Mouse (Mus musculus) kidney, adult 2 months (tissue): Measurements from ENCODE around the gene Foxn3. TPM values are rescaled to one million over a fixed set of nuclear protein-coding genes. Genes with fewer than 3 reads are reported as not detected.

Experiments
- DNase-seq: peaks from one replicate; pipeline ENCODE4 v3.0.0; 2021
- H3K27ac ChIP-seq: fragments of 200-500 bp; 2 replicates; pipeline ENCODE4 v1.5.1; 2012; ENCODE audit warnings: low read depth, low read length, control low read depth, inconsistent platforms; ENCODE audit not compliant: insufficient read depth
- H3K27me3 ChIP-seq: fragments of 200-500 bp; replicated peaks from 2 replicates; pipeline ENCODE4 v1.6.1; 2012; ENCODE audit warnings: mild to moderate bottlenecking, moderate library complexity, low read length, inconsistent platforms; ENCODE audit not compliant: control insufficient read depth, insufficient read depth
- H3K36me3 ChIP-seq: fragments of 200-500 bp; 2 replicates; pipeline ENCODE4 v1.6.1; 2012; ENCODE audit warnings: mild to moderate bottlenecking, moderate library complexity, low read length, inconsistent platforms; ENCODE audit not compliant: control insufficient read depth, insufficient read depth
- H3K4me1 ChIP-seq: fragments of 200-500 bp; 2 replicates; pipeline ENCODE4 v1.6.1; 2011; ENCODE audit warnings: low read length; ENCODE audit not compliant: control insufficient read depth, insufficient read depth
- H3K4me3 ChIP-seq: fragments of 200-500 bp; 2 replicates; pipeline ENCODE4 v1.5.1; 2011; ENCODE audit warnings: mild to moderate bottlenecking, low read depth, low read length, control low read depth; ENCODE audit not compliant: insufficient read depth
- CTCF ChIP-seq: fragments of 200-500 bp; conservative IDR thresholded peaks from 2 replicates; pipeline ENCODE4 v1.5.1; 2011; ENCODE audit warnings: low read depth, mild to moderate bottlenecking, control low read depth, low read length, moderate library complexity, mixed read lengths; ENCODE audit not compliant: insufficient read depth, insufficient read length
- POLR2A ChIP-seq: fragments of 200-500 bp; IDR thresholded peaks from one replicate; pipeline ENCODE4 v1.6.1; 2011; ENCODE audit warnings: low read depth, low read length, control low read depth
- WGBS: fragments of 180-500 bp; shearing (Covaris S2); methylation state at CpG from one replicate; pipeline ENCODE4 v1.1.7; 2018; 5-methylcytosine and 5-hydroxymethylcytosine counted together
- polyA plus RNA-seq: library from polyadenylated mRNA; depleted of rRNA; stranded (reverse); fragments of >200 nt; gene quantifications from 2 replicates; pipeline ENCODE4 v1.2.3, GENCODE M21; 2012

Gene Foxn3
- polyA plus RNA-seq, 1 experiment: 28.0 TPM

DNA sequence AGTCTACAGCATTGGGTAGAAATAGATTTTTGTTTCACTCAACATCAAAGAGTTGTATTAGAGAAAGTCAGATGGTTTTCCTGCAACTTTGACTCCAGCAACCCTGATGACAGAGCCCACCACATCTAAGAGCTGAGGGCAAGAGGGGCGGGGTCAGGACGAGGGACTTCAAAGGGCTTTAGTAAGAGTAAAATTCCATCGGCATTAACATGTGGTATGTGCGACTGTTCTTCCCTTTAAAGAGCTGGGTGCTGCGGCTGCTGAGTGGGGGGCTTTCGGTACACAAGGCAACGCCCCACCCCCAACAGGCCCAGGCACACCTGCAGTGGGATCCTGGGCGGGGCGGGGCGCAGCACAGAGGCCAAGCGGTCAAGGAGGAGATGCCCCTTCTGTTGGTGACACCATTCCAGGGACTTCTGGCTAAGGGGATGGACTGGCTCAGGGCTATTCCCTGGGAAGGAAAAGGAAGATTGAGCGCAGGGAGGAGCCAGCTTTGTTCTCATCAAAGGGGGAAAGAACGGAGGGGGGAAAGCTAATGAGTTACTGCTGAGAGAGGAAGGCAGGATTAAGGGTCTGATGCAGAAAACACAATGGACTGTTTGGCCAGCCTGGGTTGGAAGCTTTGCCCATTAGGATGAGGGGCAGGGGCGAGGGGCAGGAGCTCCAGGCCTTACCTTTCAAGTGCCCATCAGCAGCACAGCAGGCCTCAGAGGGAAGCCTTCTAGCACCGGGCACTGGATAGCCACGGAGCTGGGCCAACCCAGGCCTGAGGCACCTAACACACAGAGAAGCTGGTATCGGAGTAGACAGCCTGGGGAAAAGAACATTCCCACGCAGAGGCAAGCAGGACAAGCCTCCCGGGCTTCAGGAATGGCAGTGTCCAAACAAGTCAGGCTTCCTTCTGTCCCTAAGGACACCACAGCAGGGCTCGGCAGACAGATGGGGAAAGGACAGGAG, 233.8 kb downstream of the Foxn3 start:
- Histone ChIP-seq H3K27ac (no peak overlapping the region), H3K4me3 (no peak overlapping the region), H3K36me3 (no peaks in the 10 kb centered on the region), H3K4me1 (no peaks in the 10 kb centered on the region), H3K27me3 (no peaks in the 10 kb centered on the region)
- DNase-seq: no peak
- WGBS: 62% methylated on average over 20 of the region's 20 CpGs
- no peak for TF ChIP-seq POLR2A
- no peak for TF ChIP-seq CTCF

DNA sequence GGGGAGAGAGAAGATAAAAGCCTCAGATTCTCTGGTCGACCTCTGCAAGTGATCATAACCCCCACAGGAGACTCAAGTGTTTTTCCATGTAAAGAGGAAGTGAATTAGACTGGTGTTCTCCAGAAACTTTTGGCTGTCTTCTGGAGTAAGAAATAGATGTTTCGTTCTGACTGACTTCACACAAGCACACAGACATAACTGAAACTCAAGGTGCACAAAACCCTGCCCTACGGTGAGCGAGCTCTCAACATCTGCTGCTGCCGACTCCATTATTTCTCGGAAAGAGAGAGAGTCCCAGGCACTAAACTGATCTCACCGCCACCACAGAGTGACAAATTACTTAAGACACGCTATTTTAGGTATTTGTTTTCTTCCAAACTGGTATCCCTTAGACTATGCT, 237.2 kb downstream of the Foxn3 start:
- Histone ChIP-seq H3K4me3 (no peak overlapping the region), H3K36me3 (no peaks in the 10 kb centered on the region), H3K27ac (no peak overlapping the region), H3K27me3 (no peaks in the 10 kb centered on the region), H3K4me1 (no peaks in the 10 kb centered on the region)
- no peak for TF ChIP-seq CTCF
- no peak for TF ChIP-seq POLR2A
- 46% methylated on average over 8 of the region's 8 CpGs for WGBS
- no peak for DNase-seq

DNA sequence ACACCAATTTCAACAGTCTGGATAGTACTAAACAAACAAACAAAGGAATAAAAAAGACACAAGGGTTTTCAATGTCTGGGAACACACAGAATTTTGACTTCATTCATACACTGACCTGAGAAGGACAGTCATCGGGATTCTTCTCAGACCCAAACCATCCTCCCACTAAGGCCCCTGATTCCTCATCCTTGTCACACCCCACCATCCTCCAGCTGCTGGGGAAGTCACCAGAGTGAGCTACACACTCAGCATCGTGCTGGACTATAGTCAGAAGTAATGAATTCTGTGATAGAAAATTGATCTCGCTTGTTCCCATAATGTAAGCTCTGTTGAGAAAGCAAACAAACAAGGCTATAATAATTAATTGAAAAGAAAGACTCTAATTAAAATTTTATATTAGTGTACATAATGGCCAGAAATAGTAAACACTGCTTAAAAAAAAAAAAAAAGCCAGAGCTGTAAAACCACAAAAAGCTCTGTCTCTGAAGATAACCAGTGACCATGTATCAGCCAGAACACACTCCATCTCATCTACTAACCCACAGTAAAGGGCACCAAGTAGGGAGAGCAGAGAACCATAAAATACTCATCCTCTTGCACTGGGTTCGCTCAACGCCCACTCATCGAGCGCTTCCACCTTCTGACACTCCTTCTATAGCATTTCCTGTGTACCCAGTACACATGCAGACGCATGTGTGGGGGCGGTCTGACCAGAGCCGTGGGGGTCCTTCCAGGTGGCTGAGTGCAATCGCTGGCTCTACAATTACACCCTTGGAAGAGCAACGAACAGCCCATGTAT, 241.6 kb downstream of the Foxn3 start:
- Histone ChIP-seq H3K27ac (no peak overlapping the region), H3K4me3 (no peak overlapping the region), H3K4me1 (peaks cover 14% of the 10 kb centered on the region), H3K27me3 (no peaks in the 10 kb centered on the region), H3K36me3 (no peaks in the 10 kb centered on the region)
- WGBS: 70% methylated on average over 12 of the region's 12 CpGs
- no peak for DNase-seq
- TF ChIP-seq CTCF (no peak), POLR2A (no peak)

- WGBS: 93% methylated on average over 3 of the region's 3 CpGs
- H3K27ac ChIP-seq: no peak overlapping the region
- no peak for DNase-seq
- no peaks in the 10 kb centered on the region for H3K36me3 ChIP-seq
- H3K4me3 ChIP-seq: no peak overlapping the region
- peaks cover 14% of the 10 kb centered on the region for H3K4me1 ChIP-seq
- TF ChIP-seq CTCF (no peak), POLR2A (no peak)
- H3K27me3 ChIP-seq: no peaks in the 10 kb centered on the region
Measured at GRCm38 (mm10) chr12:99320966-99321496, 242.4 kb downstream of the Foxn3 start.

GRCm38 (mm10) chr12:99319896-99320295, 243.5 kb downstream of the Foxn3 start:
- H3K36me3 ChIP-seq: no peaks in the 10 kb centered on the region
- TF ChIP-seq CTCF (no peak), POLR2A (no peak)
- peaks cover 14% of the 10 kb centered on the region for H3K4me1 ChIP-seq
- whole genome bisulfite sequencing: 67% methylated on average over 2 of the region's 2 CpGs
- H3K4me3 ChIP-seq: no peak overlapping the region
- no peak for DNase-seq
- H3K27me3 ChIP-seq: no peaks in the 10 kb centered on the region
- no peak overlapping the region for H3K27ac ChIP-seq

DNA sequence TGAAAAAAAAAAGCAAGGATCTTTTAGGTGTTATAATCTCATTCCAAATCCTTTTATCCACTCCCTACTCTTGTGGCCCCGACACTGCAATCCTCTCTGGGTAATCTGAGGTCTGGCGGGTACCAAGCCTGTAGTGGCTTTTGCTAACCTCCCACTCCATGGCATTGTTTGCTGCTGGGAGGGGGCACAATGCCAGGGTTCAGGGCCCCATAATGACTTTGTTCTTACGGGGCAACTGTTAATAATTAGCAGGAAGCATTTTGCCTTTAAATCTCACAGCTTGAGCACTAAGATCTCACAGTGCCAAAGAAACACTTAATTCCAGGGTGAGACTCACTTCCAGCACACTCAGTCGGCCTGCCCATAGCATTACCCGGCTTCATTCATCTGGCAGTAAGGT, 244.2 kb downstream of the Foxn3 start:
- peaks cover 14% of the 10 kb centered on the region for H3K4me1 ChIP-seq
- peak; percentile 56 for DNase-seq
- no peak for TF ChIP-seq POLR2A
- no peak for TF ChIP-seq CTCF
- H3K4me3 ChIP-seq: no peak overlapping the region
- no peaks in the 10 kb centered on the region for H3K36me3 ChIP-seq
- WGBS: 32% methylated on average over 5 of the region's 5 CpGs
- no peaks in the 10 kb centered on the region for H3K27me3 ChIP-seq
- no peak overlapping the region for H3K27ac ChIP-seq

- no peak for TF ChIP-seq CTCF
- TF ChIP-seq POLR2A: no peak
- no peaks in the 10 kb centered on the region for H3K27me3 ChIP-seq
- H3K36me3 ChIP-seq: no peaks in the 10 kb centered on the region
- no peak overlapping the region for H3K27ac ChIP-seq
- H3K4me3 ChIP-seq: no peak overlapping the region
- H3K4me1 ChIP-seq: peaks cover 14% of the 10 kb centered on the region
- DNase-seq: no peak
- WGBS: 91% methylated on average over 6 of the region's 6 CpGs
Measured at GRCm38 (mm10) chr12:99315931-99316330, 247.5 kb downstream of the Foxn3 start.
